Mouse (Mus musculus): ENCODE data around the gene Skor1. TPM values are rescaled to one million over a fixed set of nuclear protein-coding genes. Genes with fewer than 3 reads are reported as not detected.

Gene Skor1
- not detected for polyA plus RNA-seq (2012; fragmentation: generic; extraction: Trizol)
- long read RNA-seq, experiment 1, result 0 reads
- long read RNA-seq, experiment 2, result 0 reads

DNA sequence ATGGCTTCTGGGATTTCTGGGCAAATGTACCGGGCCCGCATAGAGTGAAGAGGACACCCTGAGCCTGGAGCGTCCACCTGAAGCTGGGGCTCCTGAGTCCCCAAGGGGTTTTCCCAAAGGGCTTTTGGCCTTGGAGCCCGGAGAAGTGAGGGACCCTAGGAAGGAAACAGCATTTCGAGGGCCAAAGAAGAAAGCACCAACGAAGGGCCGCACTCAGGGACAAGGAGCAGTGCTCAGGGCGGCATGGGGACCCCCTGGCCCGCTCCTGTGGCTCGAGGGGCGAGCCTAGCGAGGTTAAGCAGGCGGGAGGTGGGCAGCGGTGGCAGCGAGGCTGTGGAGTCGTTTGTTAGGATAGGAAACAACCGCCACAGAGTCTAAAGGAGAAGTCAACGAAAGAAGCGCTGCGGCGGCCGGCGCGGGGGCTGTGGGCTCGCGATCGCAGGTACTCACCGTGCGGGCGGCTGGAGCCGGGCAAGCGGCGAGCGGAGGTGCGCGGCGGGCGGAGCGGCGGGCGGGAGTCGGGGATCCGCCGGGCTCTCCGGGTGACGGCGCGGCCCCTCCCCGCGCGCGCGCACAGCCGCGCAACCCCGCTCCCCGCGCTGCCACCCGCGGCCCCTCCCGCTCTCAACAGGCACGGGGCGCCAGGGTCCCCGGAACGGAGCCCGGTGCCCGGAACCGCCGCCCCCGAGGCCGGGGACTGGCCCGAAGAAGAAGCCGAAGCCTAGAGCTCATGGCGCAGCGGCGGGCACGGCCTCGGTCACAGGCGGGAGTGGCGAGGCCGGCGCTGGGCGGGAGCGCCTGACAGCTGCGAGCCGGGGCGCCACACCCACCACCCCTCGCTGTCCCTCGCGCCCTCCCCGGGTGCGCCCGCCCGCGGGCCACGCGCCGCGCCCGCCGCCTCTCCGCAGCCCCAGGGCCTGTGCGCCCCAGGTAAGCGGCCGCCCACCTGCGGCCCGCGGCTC lies at the start of gene Skor1:
Gene Skor1, minus strand, starts transcription at position 552 of the 962 bp plus-strand sequence.
- no peak within 1 kb of the TSS for H3ac ChIP-seq (ENCODE audit: control insufficient read depth, insufficient read length, low read depth)
- TF ChIP-seq MAX (IDR thresholded peaks at IDR 0.05), result no peak
- TF ChIP-seq MYOD1 (IDR thresholded peaks at IDR 0.05; ENCODE audit: control insufficient read depth, insufficient read length, low read depth), result no peak
- no peak for TF ChIP-seq FOSL1 (IDR thresholded peaks at IDR 0.05; ENCODE audit: insufficient read depth, low read length, poor library complexity, severe bottlenecking)
- TF ChIP-seq MYOG (IDR thresholded peaks at IDR 0.05; ENCODE audit: control insufficient read depth, extremely low read depth, insufficient read length), result no peak
- no peak for TF ChIP-seq CTCF (IDR thresholded peaks at IDR 0.05; ENCODE audit: control insufficient read depth, insufficient read depth, insufficient read length)
- TF ChIP-seq CEBPB (IDR thresholded peaks at IDR 0.05; ENCODE audit: low read depth), result no peak
- no peak for TF ChIP-seq USF1 (IDR thresholded peaks at IDR 0.05; ENCODE audit: low read depth)
- H3K36me3 ChIP-seq (ENCODE audit: control insufficient read depth, insufficient read depth), result no peaks in the 10 kb centered on the region
- H3K79me3 ChIP-seq (ENCODE audit: low read depth), result no peaks in the 10 kb centered on the region
- H3K27me3 ChIP-seq (ENCODE audit: control insufficient read depth, insufficient read depth, insufficient read length), result peaks cover 95% of the 10 kb centered on the region
- H3K4me3 ChIP-seq (ENCODE audit: insufficient read depth, poor library complexity, severe bottlenecking), result no peak within 1 kb of the TSS
- no peaks in the 10 kb centered on the region for H3K79me2 ChIP-seq (ENCODE audit: control insufficient read depth, insufficient read depth)

DNA sequence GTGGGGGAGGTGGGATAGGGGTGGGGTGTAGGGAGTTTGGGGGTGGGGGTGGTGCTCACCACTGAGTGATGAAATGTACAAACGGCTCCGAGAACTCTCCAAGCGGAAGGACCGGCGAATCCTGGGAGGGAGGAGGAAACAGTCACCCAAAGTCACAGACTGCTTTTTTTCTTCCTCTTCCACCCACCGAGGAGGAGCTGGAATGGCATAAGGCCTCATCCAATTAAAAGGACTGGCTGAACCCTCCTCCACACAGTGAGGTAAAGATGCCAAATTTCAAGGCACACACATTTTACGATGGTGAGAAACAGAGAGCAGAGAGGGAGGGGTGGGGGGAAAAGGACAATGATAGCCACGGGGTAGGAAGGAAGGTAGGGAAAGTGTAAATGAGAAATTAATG lies 48.5 kb upstream of the Skor1 start:
- TF ChIP-seq CTCF (IDR thresholded peaks at IDR 0.05; ENCODE audit: control insufficient read depth, insufficient read depth, insufficient read length), result no peak
- no peak for TF ChIP-seq CEBPB (IDR thresholded peaks at IDR 0.05; ENCODE audit: low read depth)
- Histone ChIP-seq H3K36me3 (ENCODE audit: control insufficient read depth, insufficient read depth) (no peaks in the 10 kb centered on the region), H3K79me3 (ENCODE audit: low read depth) (no peaks in the 10 kb centered on the region), H3K4me3 (ENCODE audit: insufficient read depth, poor library complexity, severe bottlenecking) (no peak overlapping the region), H3K27me3 (ENCODE audit: control insufficient read depth, insufficient read depth, insufficient read length) (no peaks in the 10 kb centered on the region), H3ac (ENCODE audit: control insufficient read depth, insufficient read length, low read depth) (no peak overlapping the region), H3K79me2 (ENCODE audit: control insufficient read depth, insufficient read depth) (no peaks in the 10 kb centered on the region)

DNA sequence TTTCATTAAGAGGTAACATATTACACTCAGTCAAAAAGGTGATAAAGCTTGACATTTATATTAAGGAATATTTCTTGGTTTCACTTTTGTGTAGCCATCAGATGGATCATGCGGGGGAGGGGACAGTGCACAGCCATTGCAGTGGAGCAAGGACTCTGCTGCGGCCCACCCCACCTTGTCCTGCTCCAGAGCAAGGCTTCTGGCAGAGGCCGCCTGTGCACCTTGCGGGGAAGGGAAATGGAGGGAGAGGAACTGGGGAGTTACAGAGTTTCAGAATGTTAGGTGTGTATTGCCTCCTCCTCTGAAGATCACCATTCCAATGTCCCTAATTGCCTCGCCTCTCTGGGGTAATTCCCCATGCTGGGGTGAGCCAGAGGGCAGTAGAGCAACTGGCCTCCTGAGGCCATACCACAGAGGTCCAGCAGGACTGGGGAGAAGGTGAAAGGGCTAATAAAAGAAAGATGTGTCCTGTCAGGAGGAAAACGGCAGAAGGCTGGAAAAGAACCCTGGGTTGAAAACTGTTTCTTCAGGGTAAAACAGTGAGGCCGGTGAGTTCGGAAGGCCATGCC lies 47.4 kb upstream of the Skor1 start:
- H3K27me3 ChIP-seq (ENCODE audit: control insufficient read depth, insufficient read depth, insufficient read length), result no peaks in the 10 kb centered on the region
- no peaks in the 10 kb centered on the region for H3K79me3 ChIP-seq (ENCODE audit: low read depth)
- H3K36me3 ChIP-seq (ENCODE audit: control insufficient read depth, insufficient read depth), result no peaks in the 10 kb centered on the region
- TF ChIP-seq CTCF (IDR thresholded peaks at IDR 0.05; ENCODE audit: control insufficient read depth, insufficient read depth, insufficient read length), result no peak
- no peak for TF ChIP-seq MYOG (IDR thresholded peaks at IDR 0.05; ENCODE audit: control insufficient read depth, extremely low read depth, insufficient read length)
- no peak for TF ChIP-seq MAX (IDR thresholded peaks at IDR 0.05)
- no peak for TF ChIP-seq CEBPB (IDR thresholded peaks at IDR 0.05; ENCODE audit: low read depth)
- TF ChIP-seq MYOD1 (IDR thresholded peaks at IDR 0.05; ENCODE audit: control insufficient read depth, insufficient read length, low read depth), result no peak
- no peak for TF ChIP-seq USF1 (IDR thresholded peaks at IDR 0.05; ENCODE audit: low read depth)
- no peak for TF ChIP-seq FOSL1 (IDR thresholded peaks at IDR 0.05; ENCODE audit: insufficient read depth, low read length, poor library complexity, severe bottlenecking)
- no peak overlapping the region for H3K4me3 ChIP-seq (ENCODE audit: insufficient read depth, poor library complexity, severe bottlenecking)
- no peak overlapping the region for H3ac ChIP-seq (ENCODE audit: control insufficient read depth, insufficient read length, low read depth)
- no peaks in the 10 kb centered on the region for H3K79me2 ChIP-seq (ENCODE audit: control insufficient read depth, insufficient read depth)

DNA sequence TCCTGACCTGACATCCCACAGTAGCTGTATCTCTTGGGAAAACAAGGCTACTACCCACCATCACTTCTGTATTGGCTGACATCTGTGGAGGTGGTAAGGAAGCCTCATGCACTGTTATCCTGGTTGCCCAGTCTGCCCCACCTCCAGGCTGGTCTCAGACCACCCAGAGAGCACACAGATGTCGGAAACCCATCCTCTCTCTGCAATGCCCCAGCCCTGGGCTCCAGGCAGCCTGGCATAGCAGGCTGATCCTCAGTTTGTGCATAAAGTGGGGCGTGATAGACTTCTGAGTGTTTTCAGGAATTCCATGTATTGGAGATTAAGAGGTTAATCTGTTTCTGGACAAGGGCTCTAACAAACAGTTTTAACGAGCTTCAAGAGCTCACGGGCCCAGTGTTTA lies 46.8 kb upstream of the Skor1 start:
- Histone ChIP-seq H3ac (ENCODE audit: control insufficient read depth, insufficient read length, low read depth) (no peak overlapping the region), H3K27me3 (ENCODE audit: control insufficient read depth, insufficient read depth, insufficient read length) (no peaks in the 10 kb centered on the region), H3K36me3 (ENCODE audit: control insufficient read depth, insufficient read depth) (no peaks in the 10 kb centered on the region), H3K79me2 (ENCODE audit: control insufficient read depth, insufficient read depth) (no peaks in the 10 kb centered on the region), H3K79me3 (ENCODE audit: low read depth) (no peaks in the 10 kb centered on the region), H3K4me3 (ENCODE audit: insufficient read depth, poor library complexity, severe bottlenecking) (no peak overlapping the region)
- TF ChIP-seq CTCF (IDR thresholded peaks at IDR 0.05; ENCODE audit: control insufficient read depth, insufficient read depth, insufficient read length), result no peak
- TF ChIP-seq MYOD1 (IDR thresholded peaks at IDR 0.05; ENCODE audit: control insufficient read depth, insufficient read length, low read depth), result no peak
- no peak for TF ChIP-seq USF1 (IDR thresholded peaks at IDR 0.05; ENCODE audit: low read depth)
- no peak for TF ChIP-seq MYOG (IDR thresholded peaks at IDR 0.05; ENCODE audit: control insufficient read depth, extremely low read depth, insufficient read length)
- TF ChIP-seq MAX (IDR thresholded peaks at IDR 0.05), result no peak
- no peak for TF ChIP-seq FOSL1 (IDR thresholded peaks at IDR 0.05; ENCODE audit: insufficient read depth, low read length, poor library complexity, severe bottlenecking)
- TF ChIP-seq CEBPB (IDR thresholded peaks at IDR 0.05; ENCODE audit: low read depth), result no peak

DNA sequence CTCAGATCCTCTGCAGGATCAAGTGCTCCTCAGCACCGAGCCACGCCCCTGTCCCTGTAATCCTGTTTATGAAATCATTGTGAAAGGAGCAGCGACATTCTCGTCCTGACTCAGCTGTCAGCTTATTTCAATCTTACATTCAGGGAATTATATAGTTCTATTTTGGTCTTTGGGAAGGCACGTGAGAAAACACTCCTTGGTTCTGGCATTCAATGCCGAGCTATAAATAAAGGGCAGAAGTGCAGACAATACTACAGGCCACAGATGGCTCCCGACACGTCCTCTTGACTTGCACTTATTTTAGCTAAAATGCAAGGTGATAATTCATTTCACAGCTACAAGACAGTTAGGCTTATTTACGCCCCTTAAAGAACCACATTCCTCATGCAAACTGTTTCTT lies 46.0 kb upstream of the Skor1 start:
- H3K27me3 ChIP-seq (ENCODE audit: control insufficient read depth, insufficient read depth, insufficient read length), result no peaks in the 10 kb centered on the region
- no peak for TF ChIP-seq MAX (IDR thresholded peaks at IDR 0.05)
- TF ChIP-seq MYOD1 (IDR thresholded peaks at IDR 0.05; ENCODE audit: control insufficient read depth, insufficient read length, low read depth), result no peak
- TF ChIP-seq MYOG (IDR thresholded peaks at IDR 0.05; ENCODE audit: control insufficient read depth, extremely low read depth, insufficient read length), result no peak
- TF ChIP-seq USF1 (IDR thresholded peaks at IDR 0.05; ENCODE audit: low read depth), result no peak
- no peak for TF ChIP-seq CTCF (IDR thresholded peaks at IDR 0.05; ENCODE audit: control insufficient read depth, insufficient read depth, insufficient read length)
- no peak for TF ChIP-seq CEBPB (IDR thresholded peaks at IDR 0.05; ENCODE audit: low read depth)
- TF ChIP-seq FOSL1 (IDR thresholded peaks at IDR 0.05; ENCODE audit: insufficient read depth, low read length, poor library complexity, severe bottlenecking), result no peak
- H3ac ChIP-seq (ENCODE audit: control insufficient read depth, insufficient read length, low read depth), result no peak overlapping the region
- H3K79me2 ChIP-seq (ENCODE audit: control insufficient read depth, insufficient read depth), result no peaks in the 10 kb centered on the region
- no peak overlapping the region for H3K4me3 ChIP-seq (ENCODE audit: insufficient read depth, poor library complexity, severe bottlenecking)
- H3K36me3 ChIP-seq (ENCODE audit: control insufficient read depth, insufficient read depth), result no peaks in the 10 kb centered on the region
- H3K79me3 ChIP-seq (ENCODE audit: low read depth), result no peaks in the 10 kb centered on the region
